Mouse (Mus musculus): ENCODE measurements around the gene Pde4d.

Pde4d gene

GRCm38 (mm10) chr13:108839142-108839541, 389.4 kb downstream of the Pde4d start:
- DNase-seq: no peak

- no peak for DNase-seq
Measured at GRCm38 (mm10) chr13:108854090-108854489, 404.3 kb downstream of the Pde4d start.

- no peak for DNase-seq
Measured at GRCm38 (mm10) chr13:108856776-108857435, 407.2 kb downstream of the Pde4d start.

GRCm38 (mm10) chr13:108859336-108859735, 409.6 kb downstream of the Pde4d start:
- DNase-seq: no peak

- DNase-seq: no peak
Measured at GRCm38 (mm10) chr13:108860737-108861136, 411.0 kb downstream of the Pde4d start.

GRCm38 (mm10) chr13:108861707-108862106, 412.0 kb downstream of the Pde4d start:
- DNase-seq: no peak

- DNase-seq: no peak
Measured at GRCm38 (mm10) chr13:108862173-108862572, 412.4 kb downstream of the Pde4d start.

GRCm38 (mm10) chr13:108900160-108900559, 450.4 kb downstream of the Pde4d start:
- DNase-seq: no peak

GRCm38 (mm10) chr13:108905121-108905520, 455.4 kb downstream of the Pde4d start:
- DNase-seq: no peak

GRCm38 (mm10) chr13:108909193-108909592, 459.4 kb downstream of the Pde4d start:
- no peak for DNase-seq

GRCm38 (mm10) chr13:108914626-108915025, 464.9 kb downstream of the Pde4d start:
- no peak for DNase-seq

GRCm38 (mm10) chr13:108921146-108921545, 471.4 kb downstream of the Pde4d start:
- DNase-seq: no peak

GRCm38 (mm10) chr13:108934854-108935253, 485.1 kb downstream of the Pde4d start:
- DNase-seq: no peak

GRCm38 (mm10) chr13:108937272-108937671, 487.5 kb downstream of the Pde4d start:
- no peak for DNase-seq

GRCm38 (mm10) chr13:108952911-108953310, 503.2 kb downstream of the Pde4d start:
- DNase-seq: no peak

- no peak for DNase-seq
Measured at GRCm38 (mm10) chr13:108956059-108956458, 506.3 kb downstream of the Pde4d start.

GRCm38 (mm10) chr13:108964056-108964455, 514.3 kb downstream of the Pde4d start:
- DNase-seq: no peak

- DNase-seq: no peak
Measured at GRCm38 (mm10) chr13:108981144-108981543, 531.4 kb downstream of the Pde4d start.

- no peak for DNase-seq
Measured at GRCm38 (mm10) chr13:108998739-108999138, 549.0 kb downstream of the Pde4d start.

- no peak for DNase-seq
Measured at GRCm38 (mm10) chr13:109024703-109025102, 575.0 kb downstream of the Pde4d start.

- DNase-seq: peak; percentile 49
Measured at GRCm38 (mm10) chr13:109047126-109047525, 597.4 kb downstream of the Pde4d start.

- DNase-seq: no peak
Measured at GRCm38 (mm10) chr13:109052805-109053204, 603.1 kb downstream of the Pde4d start.

- DNase-seq: peak; percentile 27
Measured at GRCm38 (mm10) chr13:109053242-109054018, 603.7 kb downstream of the Pde4d start.

GRCm38 (mm10) chr13:109058045-109058444, 608.3 kb downstream of the Pde4d start:
- DNase-seq: no peak
